Mouse (Mus musculus): Measurements from ENCODE around the gene Ubxn4. TPM values are rescaled to one million over a fixed set of nuclear protein-coding genes. Genes with fewer than 3 reads are reported as not detected.
"Not testable (repeated sequence)": the region's sequence is repeated elsewhere in the genome, so short reads cannot be mapped to it uniquely, and the experiment has no call there.

Gene Ubxn4
- total RNA-seq, 2 experiments from 2014 or later: 53.5 to 57.1 TPM

GRCm38 (mm10) chr1:128309043-128309442 lies 65.3 kb downstream of the Ubxn4 start:
- no peak for DNase-seq

- DNase-seq: no peak
Observed at GRCm38 (mm10) chr1:128314665-128315064, 70.9 kb downstream of the Ubxn4 start.

- not testable (repeated sequence) for DNase-seq
Observed at GRCm38 (mm10) chr1:128319266-128319665, 75.5 kb downstream of the Ubxn4 start.

DNA sequence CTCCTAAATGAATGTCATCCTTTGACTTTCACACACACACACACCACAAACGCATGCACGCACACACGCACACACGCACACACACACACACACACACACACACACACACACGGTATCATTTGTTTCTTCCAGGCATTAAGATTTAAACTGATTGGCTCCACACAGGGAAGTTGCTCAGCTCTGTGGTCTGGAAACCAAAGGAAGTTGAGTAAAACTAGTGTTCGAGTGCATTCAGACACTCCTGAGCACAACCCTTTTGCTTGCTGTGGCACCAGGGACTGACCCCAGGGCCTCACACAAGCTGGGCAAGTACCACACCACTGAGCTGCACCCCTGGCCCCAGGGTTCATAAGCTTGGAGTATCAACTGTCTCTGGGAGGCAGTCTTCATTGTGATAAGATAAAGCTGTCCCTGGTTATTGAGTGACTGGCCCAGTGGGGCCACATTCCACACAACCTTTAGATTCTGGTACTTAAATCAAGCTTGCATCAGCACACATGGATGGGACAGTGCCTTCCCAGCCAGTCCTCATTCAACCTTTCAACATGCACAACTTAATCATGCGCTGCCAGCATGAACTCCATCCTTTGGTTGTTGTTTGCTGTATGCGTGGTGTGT lies 79.4 kb downstream of the Ubxn4 start:
- DNase-seq: no peak

DNA sequence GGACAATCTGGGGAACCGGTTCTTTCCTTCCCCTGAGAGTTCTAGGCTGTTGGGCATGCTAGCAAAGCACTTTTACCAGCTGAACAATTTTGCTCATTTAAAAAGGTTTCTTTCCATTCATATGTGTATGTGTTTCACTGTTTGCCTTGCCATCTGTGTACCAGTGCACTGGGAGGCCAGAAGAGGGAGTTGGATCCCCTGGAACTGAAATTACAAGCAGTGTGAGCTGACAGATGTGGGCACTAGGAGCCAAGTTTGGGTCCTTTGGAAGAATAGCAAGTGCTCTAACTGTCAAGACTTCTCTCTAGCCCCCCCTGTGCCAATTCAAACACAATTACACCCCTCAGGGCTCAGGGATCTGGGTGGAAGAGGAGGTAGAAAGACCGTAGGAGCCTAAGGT lies 81.0 kb downstream of the Ubxn4 start:
- no peak for DNase-seq

- DNase-seq: no peak
Observed at GRCm38 (mm10) chr1:128327165-128327564, 83.4 kb downstream of the Ubxn4 start.

- no peak for DNase-seq
Observed at GRCm38 (mm10) chr1:128328218-128328617, 84.5 kb downstream of the Ubxn4 start, which contains the start of gene Lct. Lct (minus strand) TSS chr1:128328318.

Small RNAs within 50 kb of the gene (microRNA-seq; reads per million reads assigned to microRNA genes)
- gene Mir128-1: 114 reads per million, percentile 46 among the genes with 10 or more reads in this experiment

Other genes with a start within 250 kb of the Ubxn4 start
- gene Zranb3, start 140.9 kb upstream of the Ubxn4 start, total RNA-seq (2021): 1 to 10 TPM; 5.4 to 8.6 TPM
- gene R3hdm1, start 140.7 kb upstream of the Ubxn4 start, total RNA-seq (2021): 10 to 100 TPM; 61.2 to 79.4 TPM
- under 1 TPM; 0.06 to 0.39 TPM for gene Lct, start 84.4 kb downstream of the Ubxn4 start, total RNA-seq (2021)
- 10 to 100 TPM; 50.0 to 66.8 TPM for gene Mcm6, start 115.7 kb downstream of the Ubxn4 start, total RNA-seq (2021)
- gene Dars, start 173.4 kb downstream of the Ubxn4 start, total RNA-seq (2021): 10 to 100 TPM; 81.5 to 92.3 TPM

Data from adrenal gland, postnatal 10 days (tissue).